In genomic region chr6:82519626-82520025, GRCm38 (mm10) we compare ENCODE assay signal across 11 mouse cellular contexts.
"Had no signal": no experiment of that assay in that cellular context is flagged by ENCODE, and none has a peak within 500 bp of the region (broad histone marks: within the 10 kb centered on the region; RNA-seq: fewer than 3 reads in every experiment).

No protein-coding gene starts in this region.

- DNase-seq: kidney, postnatal 10 days; kidney, postnatal 4 days; liver; liver, embryonic 13.5 days; liver, postnatal 0 days; lung, postnatal 14 days; right cerebral cortex, postnatal 14 days; thymus, postnatal 4 days had no signal

- H3K36me3 ChIP-seq: limb, embryonic 12.5 days; liver, embryonic 13.5 days; lung, embryonic 15.5 days; midbrain, embryonic 12.5 days had no signal

- H3K27ac ChIP-seq: limb, embryonic 12.5 days; liver, embryonic 13.5 days; lung, embryonic 15.5 days; midbrain, embryonic 12.5 days had no signal

- H3K4me2 ChIP-seq: limb, embryonic 12.5 days; liver, embryonic 13.5 days; lung, embryonic 15.5 days; midbrain, embryonic 12.5 days had no signal

- ATAC-seq: liver, postnatal 0 days had no signal

- H3K9ac ChIP-seq: limb, embryonic 12.5 days; liver, embryonic 13.5 days; liver, postnatal 0 days; lung, embryonic 15.5 days; midbrain, embryonic 12.5 days had no signal

- H3K9me3 ChIP-seq: limb, embryonic 12.5 days; liver, embryonic 13.5 days; lung, embryonic 15.5 days; midbrain, embryonic 12.5 days had no signal

- H3K4me3 ChIP-seq: limb, embryonic 12.5 days; liver, embryonic 13.5 days; lung, embryonic 15.5 days; midbrain, embryonic 12.5 days had no signal

- H3K4me1 ChIP-seq: limb, embryonic 12.5 days; liver, embryonic 13.5 days; lung, embryonic 15.5 days; midbrain, embryonic 12.5 days had no signal

- H3K27me3 ChIP-seq: limb, embryonic 12.5 days; liver, embryonic 13.5 days; lung, embryonic 15.5 days; midbrain, embryonic 12.5 days had no signal
